Mouse (Mus musculus): Measurements from ENCODE around the gene Gtf2a2. TPM values are rescaled to one million over a fixed set of nuclear protein-coding genes. Genes with fewer than 3 reads are reported as not detected.

Gene Gtf2a2
- polyA plus RNA-seq, 1 experiment from 2014 or later = 115 TPM

DNA sequence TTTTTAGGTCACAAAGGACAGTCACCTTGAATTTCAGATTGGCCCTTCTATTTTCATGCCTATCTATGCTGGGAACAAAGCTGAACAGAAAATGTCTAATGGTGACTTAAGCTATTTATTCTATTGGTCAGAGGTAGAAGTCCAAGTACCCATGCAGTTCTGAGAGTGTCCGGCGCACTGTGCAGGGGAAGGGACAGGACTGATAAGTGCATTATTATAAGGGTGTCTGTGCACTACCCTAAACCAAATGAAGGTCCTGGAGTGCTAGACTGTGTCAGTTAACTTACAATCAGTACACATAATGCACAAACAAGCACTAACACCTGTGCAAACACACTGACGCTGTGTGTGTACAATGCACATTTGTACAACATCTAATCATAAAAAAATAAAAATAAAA, 55.1 kb downstream of the Gtf2a2 start:
- Histone ChIP-seq H3K9me3 (replicated peaks) (no peaks in the 10 kb centered on the region), H3K36me3 (replicated peaks) (no peaks in the 10 kb centered on the region), H3K9ac (no peak overlapping the region), H3K27me3 (no peaks in the 10 kb centered on the region), H3K4me2 (no peak overlapping the region), H3K4me1 (replicated peaks) (no peaks in the 10 kb centered on the region), H3K4me3 (replicated peaks) (no peak overlapping the region), H3K27ac (replicated peaks) (no peak overlapping the region)
- ATAC-seq (ENCODE audit: insufficient read depth) = no peak
- WGBS (ENCODE audit: insufficient replicate concordance) = 68% methylated on average over 3 of the region's 3 CpGs

DNA sequence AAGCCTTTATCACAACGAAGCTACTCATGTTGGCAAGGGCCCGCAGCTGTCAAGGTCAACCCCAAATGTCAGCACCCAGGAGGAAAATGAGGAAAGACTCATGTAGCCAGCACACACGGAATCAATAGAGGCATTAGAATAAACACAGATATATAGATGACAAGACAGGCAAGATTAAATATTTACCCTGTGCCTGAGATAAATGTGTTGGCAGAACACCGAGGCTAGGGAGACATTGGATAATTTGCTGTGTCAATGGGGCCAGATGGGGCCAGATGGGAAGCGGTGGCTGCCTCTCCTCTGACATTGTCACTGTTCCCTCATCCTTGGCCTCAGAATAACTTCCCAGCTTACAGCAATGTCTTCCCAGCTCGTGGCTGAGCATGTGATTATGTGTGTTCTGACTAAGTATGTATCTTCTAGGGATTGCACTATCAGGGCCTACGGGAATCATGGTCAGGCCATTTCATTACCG, 57.6 kb downstream of the Gtf2a2 start:
- no peaks in the 10 kb centered on the region for H3K36me3 ChIP-seq (replicated peaks)
- no peak overlapping the region for H3K4me2 ChIP-seq
- H3K9me3 ChIP-seq (replicated peaks) = no peaks in the 10 kb centered on the region
- no peaks in the 10 kb centered on the region for H3K4me1 ChIP-seq (replicated peaks)
- H3K9ac ChIP-seq = no peak overlapping the region
- 56% methylated on average over 8 of the region's 8 CpGs for WGBS (ENCODE audit: insufficient replicate concordance)
- ATAC-seq (ENCODE audit: insufficient read depth) = no peak
- no peak overlapping the region for H3K27ac ChIP-seq (replicated peaks)
- H3K4me3 ChIP-seq (replicated peaks) = no peak overlapping the region
- no peaks in the 10 kb centered on the region for H3K27me3 ChIP-seq

- H3K9me3 ChIP-seq (replicated peaks) = no peaks in the 10 kb centered on the region
- no peak overlapping the region for H3K27ac ChIP-seq (replicated peaks)
- H3K36me3 ChIP-seq (replicated peaks) = no peaks in the 10 kb centered on the region
- H3K9ac ChIP-seq = no peak overlapping the region
- H3K27me3 ChIP-seq = no peaks in the 10 kb centered on the region
- H3K4me2 ChIP-seq = no peak overlapping the region
- H3K4me1 ChIP-seq (replicated peaks) = no peaks in the 10 kb centered on the region
- no peak overlapping the region for H3K4me3 ChIP-seq (replicated peaks)
- ATAC-seq (ENCODE audit: insufficient read depth) = no peak
- WGBS (ENCODE audit: insufficient replicate concordance) = 59% methylated on average over 8 of the region's 8 CpGs
Observed at GRCm38 (mm10) chr9:70072387-70072786, 60.0 kb downstream of the Gtf2a2 start.

Other genes starting within 250 kb of the Gtf2a2 start
- 42.7 and 43.5 TPM in 2 replicates for gene Bnip2, start 23.1 kb upstream of the Gtf2a2 start, polyA plus RNA-seq (2015; fragmentation: Nextera tagmentation; extraction: Ambion mirVana)
- gene Gcnt3, start 25.5 kb downstream of the Gtf2a2 start, polyA plus RNA-seq (2015; fragmentation: Nextera tagmentation; extraction: Ambion mirVana) = not detected in 2 replicates
- gene Fam81a, start 130.0 kb downstream of the Gtf2a2 start, polyA plus RNA-seq (2015; fragmentation: Nextera tagmentation; extraction: Ambion mirVana) = 0.52 and 0.56 TPM in 2 replicates
- gene Myo1e, start 194.8 kb downstream of the Gtf2a2 start, polyA plus RNA-seq (2015; fragmentation: Nextera tagmentation; extraction: Ambion mirVana) = 3.5 and 4.2 TPM in 2 replicates

Measured in liver, embryonic 15.5 days (tissue).